8 mouse cellular contexts compared by ENCODE assay signal in the genomic region with DNA sequence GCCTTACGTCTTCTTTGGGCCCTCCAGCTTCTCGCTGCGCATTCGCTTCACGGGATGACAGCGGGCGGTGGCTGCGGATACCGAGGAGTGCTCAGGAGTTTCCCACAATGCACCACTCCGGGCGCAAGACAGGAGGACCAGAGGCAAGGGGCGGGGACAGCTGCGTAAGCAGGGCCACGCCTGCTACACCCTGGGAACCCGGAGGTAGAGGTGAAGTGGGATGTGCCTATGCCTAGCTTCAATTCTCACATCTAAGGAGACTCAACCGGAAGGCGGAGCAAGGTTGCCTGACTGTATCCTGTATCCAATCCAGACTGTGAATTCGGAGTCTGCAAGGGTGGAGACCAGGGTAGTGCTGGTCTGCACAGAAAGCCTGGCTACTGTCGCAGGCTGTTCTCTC. TPM values are rescaled to one million over a fixed set of nuclear protein-coding genes. Genes with fewer than 3 reads are reported as not detected.
DNase-seq lines count a peak whose midpoint lies in the region; ATAC-seq and TF ChIP-seq lines count a peak whose summit lies in the region.

Cend1 (minus strand) TSS at position 182 of the 400 bp plus-strand sequence.

- peaks cover 2% of the 10 kb centered on the region; the same call in 1 of the 2 replicates for H3K4me1 ChIP-seq in heart, adult 2 months (ENCODE audit: control insufficient read depth, insufficient read depth, low read length)
- peaks cover 20% of the 10 kb centered on the region for H3K4me1 ChIP-seq in heart, embryonic 16.5 days (ENCODE audit: control insufficient read depth, insufficient read depth, low read length)
- H3K4me1 ChIP-seq in liver, embryonic 14.5 days (replicated peaks; ENCODE audit: control insufficient read depth in 2 of 2, insufficient read depth in 2 of 2, low read length in 1 of 2): peaks cover 0 to 6% of the 10 kb centered on the region in 2 experiments; a peak in 3 of 4 replicates

- no peaks in the 10 kb centered on the region for H3K27me3 ChIP-seq in heart, adult 2 months (ENCODE audit: control insufficient read depth, insufficient read depth, low read length)
- H3K27me3 ChIP-seq in heart, embryonic 16.5 days (ENCODE audit: control insufficient read depth, insufficient read depth, low read length): no peaks in the 10 kb centered on the region
- no peaks in the 10 kb centered on the region for H3K27me3 ChIP-seq in liver, embryonic 14.5 days (ENCODE audit: control insufficient read depth, insufficient read depth, low read length)

- H3K79me2 ChIP-seq in heart, adult 2 months (replicated peaks; ENCODE audit: control insufficient read depth, insufficient read depth, low read length): no peaks in the 10 kb centered on the region

- peak; percentile 57 for ATAC-seq in heart, embryonic 16.5 days (replicated peaks; ENCODE audit: extremely low read depth, insufficient read depth, low FRiP score)
- peak; percentile 27; the same call in 1 of the 2 replicates for ATAC-seq in liver, embryonic 14.5 days (ENCODE audit: insufficient read depth)
- no peak for ATAC-seq in granulocyte monocyte progenitor cell, adult 5-6 weeks (replicated peaks; ENCODE audit: poor library complexity, severe bottlenecking)

- DNase-seq in heart, adult 2 months: peak; percentile 68 to 71
- no peak for DNase-seq in heart, adult 8-10 months (ENCODE audit: low spot score)
- peak; percentile 59 for DNase-seq in embryo, embryonic 11.5 days (ENCODE audit: low read depth, low spot score)
- DNase-seq in kidney, postnatal 4 days: peak; percentile 62 to 74
- DNase-seq in liver, embryonic 14.5 days (ENCODE audit: low read depth in 3 of 3, low spot score in 3 of 3): no peak
- DNase-seq in retina, postnatal 1 day: peak; percentile 78

- intact Hi-C loops in heart, adult 2 months (cut with DNase I): no loop called here

- no peak for TF ChIP-seq POLR2A in heart, adult 2 months (IDR thresholded peaks at IDR 0.05; ENCODE audit: insufficient read depth, low read depth, low read length)

- H3K4me3 ChIP-seq in heart, adult 2 months: peak within 1 kb of the TSS; percentile 16; the same call in 1 of the 2 replicates
- H3K4me3 ChIP-seq in heart, embryonic 16.5 days (ENCODE audit: low read length): peak within 1 kb of the TSS; percentile 8
- no peak within 1 kb of the TSS for H3K4me3 ChIP-seq in liver, embryonic 14.5 days (ENCODE audit: insufficient read depth in 1 of 2, low read depth in 2 of 2, low read length in 2 of 2)

- no peaks in the 10 kb centered on the region for H3K9me3 ChIP-seq in heart, embryonic 16.5 days (replicated peaks; ENCODE audit: control insufficient read depth, low read length)
- no peaks in the 10 kb centered on the region for H3K9me3 ChIP-seq in liver, embryonic 14.5 days (ENCODE audit: control insufficient read depth, low read length)

- no peak for TF ChIP-seq EP300 in heart, adult 2 months (IDR thresholded peaks at IDR 0.05; ENCODE audit: insufficient read depth, low read depth, low read length)
- TF ChIP-seq EP300 in liver, embryonic 14.5 days (IDR thresholded peaks at IDR 0.05; ENCODE audit: low read depth): no peak

- no peaks in the 10 kb centered on the region for H3K36me3 ChIP-seq in heart, adult 2 months (ENCODE audit: control insufficient read depth, insufficient read depth, low read length)
- H3K36me3 ChIP-seq in heart, embryonic 16.5 days (ENCODE audit: control insufficient read depth, insufficient read depth): peaks cover 11% of the 10 kb centered on the region
- H3K36me3 ChIP-seq in liver, embryonic 14.5 days (replicated peaks; ENCODE audit: control insufficient read depth, insufficient read depth, low read depth): no peaks in the 10 kb centered on the region

- no peak within 1 kb of the TSS; the same call in 1 of the 2 replicates for H3K27ac ChIP-seq in heart, adult 2 months
- H3K27ac ChIP-seq in heart, embryonic 16.5 days (ENCODE audit: low read length): peak within 1 kb of the TSS; percentile 41
- H3K27ac ChIP-seq in liver, embryonic 14.5 days: no peak within 1 kb of the TSS

- WGBS in heart, adult 2 months: 9% methylated on average over 19 of the region's 19 CpGs
- WGBS in heart, embryonic 16.5 days: 4% methylated on average over 19 of the region's 19 CpGs
- 14% methylated on average over 19 of the region's 19 CpGs for WGBS in liver, embryonic 14.5 days (ENCODE audit: insufficient replicate concordance)

- no peak for TF ChIP-seq CTCF in heart, adult 2 months (IDR thresholded peaks at IDR 0.05)
- no peak for TF ChIP-seq CTCF in liver, embryonic 14.5 days (IDR thresholded peaks at IDR 0.05; ENCODE audit: low read depth)

- H3K4me2 ChIP-seq in heart, embryonic 16.5 days (ENCODE audit: low read depth, low read length): peak within 1 kb of the TSS; percentile 34
- no peak within 1 kb of the TSS for H3K4me2 ChIP-seq in liver, embryonic 14.5 days (ENCODE audit: low read depth)

- H3K9ac ChIP-seq in heart, adult 2 months (ENCODE audit: low read depth, low read length): no peak within 1 kb of the TSS
- H3K9ac ChIP-seq in heart, embryonic 16.5 days (ENCODE audit: low read length): peak within 1 kb of the TSS; percentile 2; the same call in 1 of the 2 replicates
- no peak within 1 kb of the TSS for H3K9ac ChIP-seq in liver, embryonic 14.5 days (replicated peaks)

RNA-seq across cellular contexts. Expression of gene Cend1, which starts in this region (rescaled TPM):
- total RNA-seq in heart, adult 2 months (2021): 1 to 10 TPM; 1.0 to 1.4 TPM
- 1.8 and 2.6 TPM in 2 replicates for polyA plus RNA-seq in heart, adult 2 months (2012; rRNA removed)
- 1 to 10 TPM in 3 of 4 experiments, under 1 TPM in 1; 0.78 to 1.7 (median 1.4) TPM for total RNA-seq in heart, adult 8-10 months (2022)
- 5.2 and 5.9 TPM in 2 replicates for polyA plus RNA-seq in heart, embryonic 16.5 days (2015; fragmentation: Nextera tagmentation; extraction: Ambion mirVana)
- polyA plus RNA-seq in liver, embryonic 14.5 days (2012; rRNA removed): 0.09 TPM in 1 of 2 replicates, not detected in the other
- not detected in 2 replicates for polyA plus RNA-seq in liver, embryonic 14.5 days (2014; fragmentation: Nextera tagmentation; extraction: Ambion mirVana)
- not detected in 2 replicates for total RNA-seq in granulocyte monocyte progenitor cell, adult 5-6 weeks (2014; fragmentation: Nextera tagmentation)
- not detected in 2 replicates for total RNA-seq in granulocyte monocyte progenitor cell, adult 5-6 weeks (2017)

Comparison
In these comparisons a context has a peak if more than half of its experiments do, and no peak if none do; other contexts are left out.
1. DNase-seq: peak in heart, adult 2 months (2 of 2), embryo, embryonic 11.5 days (single experiment), kidney, postnatal 4 days (2 of 2) and retina, postnatal 1 day (single experiment); none in heart, adult 8-10 months (single experiment) and liver, embryonic 14.5 days (0 of 3).
2. Peak in ATAC-seq in liver, embryonic 14.5 days; RNA of the gene not detected or under 1 TPM.
3. H3K4me3 ChIP-seq: peak in heart, adult 2 months (single experiment) and heart, embryonic 16.5 days (single experiment); none in liver, embryonic 14.5 days (0 of 2).